Mouse (Mus musculus) cerebellum, adult 2 months (tissue): ENCODE measurements at regions not wholly inside any gene's neighbourhood (a gene's known extent, or its start where the extent isn't known, plus 50 kb on each side); places are given as distances from the start of the nearest gene placed in this dataset.

ENCODE experiments used
- CTCF ChIP-seq: fragments of 200-500 bp; IDR thresholded peaks from 2 replicates; pipeline ENCODE4 v1.5.1; 2011; ENCODE audit warnings: low read depth, mild to moderate bottlenecking, control low read depth, low read length, moderate library complexity, borderline replicate concordance; ENCODE audit not compliant: insufficient read depth
- POLR2A ChIP-seq: fragments of 200-500 bp; IDR thresholded peaks from 2 replicates; pipeline ENCODE4 v1.6.1; 2011; ENCODE audit warnings: low read length, control low read depth, borderline replicate concordance; ENCODE audit not compliant: insufficient read depth

DNA sequence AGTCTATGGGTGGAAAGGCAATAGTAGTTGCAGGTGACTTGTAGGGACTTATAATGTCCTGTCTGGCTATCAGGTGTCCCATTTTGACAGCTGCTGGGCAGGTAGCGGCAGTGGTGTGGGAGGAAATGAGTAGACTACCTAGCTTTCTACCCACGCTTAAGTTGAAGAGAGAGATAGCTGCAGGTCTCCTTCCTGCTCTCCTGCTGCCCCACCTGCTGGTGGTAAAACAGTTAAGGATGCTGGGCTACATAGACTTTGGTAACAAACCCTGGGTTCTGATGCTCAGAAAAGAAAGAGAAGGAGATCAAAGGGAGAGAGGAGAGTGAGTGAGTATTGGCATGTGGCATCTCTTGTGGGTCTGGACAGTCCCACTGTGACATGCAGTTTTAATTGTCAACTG lies 1182.0 kb downstream of the 4930447A16Rik start:
- TF ChIP-seq CTCF (peak; percentile 23; the same call in 1 of the 2 replicates), POLR2A (no peak)
